Mouse (Mus musculus) cerebellum, adult 9-11 months (tissue): ENCODE measurements around the gene Ciz1.
"Not testable (repeated sequence)": the region's sequence is repeated elsewhere in the genome, so short reads cannot be mapped to it uniquely, and the experiment has no call there.

Experiments used
- DNase-seq: peaks from one replicate; pipeline ENCODE4 v3.0.0; 2022

Gene Ciz1

GRCm38 (mm10) chr2:32348311-32348710 is 3.8 kb upstream of the Ciz1 start:
- DNase-seq = peak; percentile 88

- peak; percentile 71 for DNase-seq
Observed at GRCm38 (mm10) chr2:32349625-32350255, 2.4 kb upstream of the Ciz1 start.

GRCm38 (mm10) chr2:32350471-32351051 is 1.6 kb upstream of the Ciz1 start:
- DNase-seq = peak; percentile 83

DNA sequence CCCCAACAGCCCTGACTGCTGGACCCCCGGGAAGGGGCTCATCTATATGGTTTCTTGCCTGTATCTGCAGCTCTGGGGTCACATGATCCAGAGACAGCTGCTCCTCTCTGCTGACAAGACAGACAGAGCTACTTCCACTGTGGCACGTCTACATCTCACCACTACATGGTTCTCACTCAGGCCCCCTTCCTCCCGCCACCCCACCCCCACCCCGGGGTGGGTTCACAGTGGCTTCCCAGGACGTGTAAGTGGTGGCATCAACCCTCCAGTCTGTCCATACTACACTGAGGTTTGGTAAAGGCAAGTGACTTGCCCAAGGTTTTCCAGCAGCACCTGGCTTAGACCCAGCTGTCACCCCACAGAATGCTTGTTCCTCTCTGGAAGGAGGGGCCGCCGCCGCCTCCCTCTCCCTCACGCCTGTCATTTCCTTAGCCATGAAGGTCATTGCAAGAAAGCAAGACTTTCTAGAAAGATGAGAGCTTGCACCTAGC is 611 bp upstream of the Ciz1 start:
- peak; percentile 86 for DNase-seq

- DNase-seq = peak; percentile 96
Observed at GRCm38 (mm10) chr2:32353007-32353542, 948 bp downstream of the Ciz1 start, which contains the start of gene Dnm1. Dnm1 (minus strand) TSS chr2:32353338.

DNA sequence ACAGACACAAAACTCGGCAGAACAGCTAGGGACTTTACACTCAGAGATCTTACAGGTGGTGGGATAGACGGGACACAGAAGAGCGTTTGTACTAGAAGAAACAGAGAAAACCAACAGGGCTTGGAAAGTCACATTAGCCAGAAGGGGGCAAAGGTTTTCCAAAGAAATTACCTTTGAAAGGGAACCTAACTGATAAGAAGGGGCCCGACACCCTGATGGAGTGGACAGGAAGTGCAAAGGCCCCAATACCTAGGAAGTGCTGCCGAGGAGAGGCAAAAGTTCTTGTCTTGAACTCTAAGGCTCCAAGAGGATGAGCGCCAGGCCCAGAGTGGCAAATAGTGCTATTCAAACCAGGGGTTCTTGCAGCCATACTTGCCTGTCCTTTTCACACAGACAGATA is 1.7 kb downstream of the Ciz1 start:
- DNase-seq = peak; percentile 59

DNA sequence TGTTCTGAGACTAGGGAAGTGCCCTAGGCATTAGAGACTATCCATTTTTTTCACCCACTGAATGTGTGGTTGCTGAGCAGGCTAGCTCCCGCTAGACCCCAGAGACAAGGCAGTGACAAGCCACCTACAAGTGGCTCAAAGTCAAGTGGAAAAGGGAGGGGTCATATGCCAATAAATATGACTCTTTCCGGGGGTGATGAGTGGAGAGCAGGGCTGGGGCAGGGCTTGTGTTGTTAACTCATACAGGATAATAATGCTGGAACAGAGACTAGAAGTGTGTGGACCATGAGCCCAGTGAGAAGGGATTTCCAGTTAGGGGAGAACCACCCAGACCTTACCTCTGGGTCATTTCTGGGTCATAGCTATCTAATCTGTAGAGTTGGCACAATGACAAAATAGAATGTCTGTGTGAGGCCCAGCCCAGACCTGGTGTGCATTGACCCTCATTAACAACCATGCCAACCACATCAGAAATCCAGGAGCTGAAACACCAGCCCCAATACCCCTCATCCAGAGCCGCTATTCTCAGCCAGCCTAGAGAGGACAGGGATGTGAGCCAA is 2.3 kb downstream of the Ciz1 start:
- peak; percentile 60 for DNase-seq

DNA sequence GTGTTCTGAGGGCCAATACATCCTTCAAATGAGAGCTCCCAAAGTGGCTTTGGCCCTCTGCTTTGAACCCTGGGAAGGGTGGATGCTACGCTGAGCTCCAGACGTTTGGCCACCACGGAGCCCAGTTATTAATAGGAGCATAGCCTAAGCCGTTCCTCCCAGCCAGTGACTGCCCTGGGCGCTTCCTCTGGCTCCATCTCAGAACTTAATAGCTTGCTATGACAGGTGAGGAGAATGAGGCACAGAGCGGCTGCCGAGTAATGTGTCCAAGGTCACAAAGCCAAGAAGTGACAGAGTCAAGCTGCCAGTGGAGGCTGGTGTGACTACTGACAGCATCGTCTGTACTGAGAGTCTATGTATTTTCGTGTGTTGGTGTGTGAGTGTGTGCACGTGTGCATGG is 4.1 kb downstream of the Ciz1 start:
- DNase-seq = peak; percentile 32

- DNase-seq = peak; percentile 41
Observed at GRCm38 (mm10) chr2:32357710-32358109, 5.6 kb downstream of the Ciz1 start.

GRCm38 (mm10) chr2:32358381-32358780 is 6.3 kb downstream of the Ciz1 start:
- DNase-seq = peak; percentile 50

GRCm38 (mm10) chr2:32360741-32361140 is 8.6 kb downstream of the Ciz1 start:
- DNase-seq = peak; percentile 91

- peak; percentile 91 for DNase-seq
Observed at GRCm38 (mm10) chr2:32361437-32361836, 9.3 kb downstream of the Ciz1 start.

DNA sequence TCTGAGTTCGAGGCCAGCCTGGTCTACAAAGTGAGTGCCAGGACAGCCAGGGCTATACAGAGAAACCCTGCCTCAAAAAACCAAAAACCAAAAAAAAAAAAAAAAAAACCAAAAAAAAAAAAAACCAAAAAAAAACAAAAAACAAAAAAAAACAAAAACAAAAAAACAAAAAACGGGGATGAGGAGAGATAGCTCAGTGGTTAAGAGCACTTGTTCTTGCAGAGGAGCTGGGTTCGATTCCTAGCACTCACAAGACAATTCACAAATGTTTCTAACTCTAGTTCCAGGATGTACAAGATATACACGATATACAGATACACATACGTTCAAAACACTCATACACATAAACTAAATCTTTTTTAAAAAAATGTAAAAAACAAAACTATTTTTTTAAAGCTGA is 10.1 kb downstream of the Ciz1 start:
- not testable (repeated sequence) for DNase-seq

- DNase-seq = peak; percentile 94
Observed at GRCm38 (mm10) chr2:32362817-32363340, 10.8 kb downstream of the Ciz1 start.

DNA sequence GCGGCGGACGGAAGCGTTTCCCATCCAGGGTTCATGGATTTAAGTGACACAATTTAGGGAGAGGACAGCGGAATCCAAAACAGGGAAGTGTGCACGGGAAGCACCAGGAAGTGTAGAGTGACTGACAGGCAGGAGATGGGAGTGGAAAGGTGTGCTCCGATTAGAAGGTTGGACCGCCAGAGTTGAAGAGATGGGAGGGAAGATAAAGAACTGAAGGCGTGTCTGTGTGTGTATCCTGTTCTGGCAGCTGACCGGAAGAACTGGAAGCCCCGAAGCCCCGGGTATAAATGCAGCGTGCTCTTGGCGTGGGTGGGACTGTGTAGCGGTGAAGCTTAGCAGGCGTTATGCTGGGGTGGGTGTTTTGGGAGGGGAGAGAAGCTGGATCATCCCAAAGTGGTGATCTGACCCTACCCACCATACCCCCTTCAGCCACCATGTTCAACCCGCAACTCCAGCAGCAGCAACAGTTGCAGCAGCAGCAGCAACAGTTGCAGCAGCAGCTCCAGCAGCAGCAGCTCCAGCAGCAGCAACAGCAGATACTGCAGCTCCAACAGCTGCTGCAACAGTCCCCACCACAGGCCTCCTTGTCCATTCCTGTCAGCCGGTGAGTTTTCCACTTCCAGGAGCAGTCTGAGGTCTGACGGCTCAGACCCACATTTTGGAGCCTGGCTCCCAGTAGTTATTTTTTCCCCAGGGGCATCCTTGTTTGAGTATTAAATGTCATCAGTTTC is 11.4 kb downstream of the Ciz1 start:
- DNase-seq = no peak

DNA sequence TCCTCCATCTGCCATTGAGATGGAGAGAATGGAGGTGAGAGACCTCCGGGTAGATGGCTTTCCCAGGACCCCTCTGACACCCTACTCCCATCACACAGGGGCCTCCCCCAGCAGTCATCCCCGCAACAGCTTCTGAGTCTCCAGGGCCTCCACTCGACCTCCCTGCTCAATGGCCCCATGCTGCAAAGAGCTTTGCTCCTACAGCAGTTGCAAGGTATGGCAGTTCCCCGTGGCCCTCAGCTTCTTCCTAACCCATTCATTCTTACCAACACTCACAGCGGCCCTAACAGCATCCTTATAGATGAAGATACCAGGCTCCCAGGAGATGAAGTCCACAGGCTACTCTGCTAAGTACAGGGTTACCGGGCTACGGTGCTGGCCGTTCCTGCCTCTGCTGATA is 12.0 kb downstream of the Ciz1 start:
- no peak for DNase-seq

DNA sequence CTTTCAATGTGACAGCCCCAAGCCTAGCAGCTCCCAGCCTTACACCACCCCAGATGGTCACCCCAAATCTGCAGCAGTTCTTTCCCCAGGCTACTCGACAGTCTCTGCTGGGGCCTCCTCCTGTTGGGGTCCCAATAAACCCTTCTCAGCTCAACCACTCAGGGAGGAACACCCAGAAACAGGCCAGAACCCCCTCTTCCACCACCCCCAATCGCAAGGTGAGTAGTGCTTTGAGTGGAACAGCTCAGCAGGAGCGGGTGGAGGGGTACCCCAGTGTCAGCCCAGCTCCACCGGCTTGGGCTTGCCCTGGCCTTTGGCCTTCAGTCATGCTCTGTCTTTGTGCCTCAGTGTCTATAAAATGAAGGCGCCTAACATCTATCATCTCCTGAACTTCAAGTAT is 15.2 kb downstream of the Ciz1 start:
- DNase-seq = no peak

- DNase-seq = no peak
Observed at GRCm38 (mm10) chr2:32374191-32374590, 22.1 kb downstream of the Ciz1 start.

GRCm38 (mm10) chr2:32375317-32375940 is 23.3 kb downstream of the Ciz1 start:
- DNase-seq = no peak

DNA sequence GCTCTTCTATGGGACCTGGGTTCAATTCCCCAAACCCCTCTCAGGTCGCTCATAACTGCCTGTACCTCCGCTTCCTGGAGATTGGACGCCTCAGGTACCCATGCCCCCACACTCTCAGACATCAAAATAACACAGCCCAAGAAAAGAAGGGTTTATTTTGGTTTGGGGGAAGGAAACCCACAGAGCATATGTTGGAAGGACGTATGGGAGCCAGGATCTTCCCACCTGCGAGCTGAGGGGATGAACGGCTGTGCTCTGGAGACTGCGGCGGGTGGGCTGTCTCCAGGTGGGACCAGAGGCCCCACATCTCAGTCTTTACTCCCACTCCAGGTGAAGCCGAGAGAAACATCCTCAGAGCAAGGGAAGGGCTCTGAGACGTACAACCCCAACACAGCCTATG is 24.8 kb downstream of the Ciz1 start:
- DNase-seq = no peak

- no peak for DNase-seq
Observed at GRCm38 (mm10) chr2:32380001-32380500, 27.9 kb downstream of the Ciz1 start.

- DNase-seq = no peak
Observed at GRCm38 (mm10) chr2:32381141-32381774, 29.1 kb downstream of the Ciz1 start.
